Mouse (Mus musculus): ENCODE data around the gene Dusp22. TPM values are rescaled to one million over a fixed set of nuclear protein-coding genes. Genes with fewer than 3 reads are reported as not detected.

Dusp22 gene
- total RNA-seq, 1 experiment, result 6.9 TPM

DNA sequence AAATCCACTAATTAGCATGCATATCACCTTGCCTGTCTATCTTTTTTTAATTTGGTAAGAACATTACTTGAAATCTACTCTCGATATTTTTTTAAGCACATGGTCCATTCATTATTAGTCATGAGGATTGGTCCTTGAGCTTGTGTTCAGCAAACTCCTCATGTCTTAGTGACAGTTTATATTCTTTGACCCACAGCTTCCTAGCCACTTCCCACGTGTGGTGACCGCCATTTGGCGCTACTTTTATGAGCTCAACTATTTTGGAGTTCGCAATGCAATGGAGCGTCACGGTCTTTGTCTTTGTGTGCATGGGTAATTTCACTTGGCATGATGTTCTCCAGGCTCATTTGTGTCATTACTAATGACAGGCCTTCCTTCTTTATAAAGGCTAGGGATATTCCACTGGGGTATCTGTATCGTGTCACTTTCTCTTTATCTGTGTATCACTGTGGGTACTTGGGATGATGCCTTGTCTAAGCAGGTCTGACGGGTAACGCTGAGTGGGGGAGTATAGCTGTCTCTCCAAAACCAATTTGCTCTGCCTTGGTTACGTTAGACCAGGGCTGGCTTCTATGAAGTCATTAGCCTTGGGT lies 99.1 kb downstream of the Dusp22 start:
- no peak overlapping the region for H3K27ac ChIP-seq (ENCODE audit: insufficient read depth, low read depth, low read length, poor library complexity, severe bottlenecking)
- no peak overlapping the region for H3K4me3 ChIP-seq (ENCODE audit: insufficient read depth in 1 of 2, low read depth in 1 of 2, low read length in 2 of 2, poor library complexity in 1 of 2, severe bottlenecking in 1 of 2)
- in situ Hi-C loops (cut with MboI; ENCODE audit: low sequenced_read_pairs in 2 of 2, unreplicated experiment in 2 of 2), result no loop called here
- no peaks in the 10 kb centered on the region for H3K9me3 ChIP-seq (ENCODE audit: control insufficient read depth, insufficient read depth, low read depth, low read length)
- no peak overlapping the region for H3K9ac ChIP-seq (ENCODE audit: insufficient read depth, low read depth, low read length, poor library complexity, severe bottlenecking)
- no peak for TF ChIP-seq ZC3H11A (IDR thresholded peaks at IDR 0.05; ENCODE audit: borderline replicate concordance, low read depth, low read length)
- no peak for TF ChIP-seq MAFK (IDR thresholded peaks at IDR 0.05; ENCODE audit: insufficient read depth, low read depth, low read length)
- no peak for TF ChIP-seq ZNF384 (IDR thresholded peaks at IDR 0.05; ENCODE audit: low read depth, low read length)
- TF ChIP-seq CHD2 (IDR thresholded peaks at IDR 0.05; ENCODE audit: low read depth, low read length), result no peak
- TF ChIP-seq HCFC1 (IDR thresholded peaks at IDR 0.05; ENCODE audit: borderline replicate concordance, insufficient read depth, low read length), result no peak
- H3K36me3 ChIP-seq (ENCODE audit: control insufficient read depth, insufficient read depth, low read length, poor library complexity, severe bottlenecking), result no peaks in the 10 kb centered on the region
- DNase-seq (ENCODE audit: low read depth, low spot score), result no peak
- no peaks in the 10 kb centered on the region for H3K4me1 ChIP-seq (ENCODE audit: control insufficient read depth in 2 of 2, insufficient read depth in 2 of 2, low read length in 2 of 2, poor library complexity in 1 of 2)

DNA sequence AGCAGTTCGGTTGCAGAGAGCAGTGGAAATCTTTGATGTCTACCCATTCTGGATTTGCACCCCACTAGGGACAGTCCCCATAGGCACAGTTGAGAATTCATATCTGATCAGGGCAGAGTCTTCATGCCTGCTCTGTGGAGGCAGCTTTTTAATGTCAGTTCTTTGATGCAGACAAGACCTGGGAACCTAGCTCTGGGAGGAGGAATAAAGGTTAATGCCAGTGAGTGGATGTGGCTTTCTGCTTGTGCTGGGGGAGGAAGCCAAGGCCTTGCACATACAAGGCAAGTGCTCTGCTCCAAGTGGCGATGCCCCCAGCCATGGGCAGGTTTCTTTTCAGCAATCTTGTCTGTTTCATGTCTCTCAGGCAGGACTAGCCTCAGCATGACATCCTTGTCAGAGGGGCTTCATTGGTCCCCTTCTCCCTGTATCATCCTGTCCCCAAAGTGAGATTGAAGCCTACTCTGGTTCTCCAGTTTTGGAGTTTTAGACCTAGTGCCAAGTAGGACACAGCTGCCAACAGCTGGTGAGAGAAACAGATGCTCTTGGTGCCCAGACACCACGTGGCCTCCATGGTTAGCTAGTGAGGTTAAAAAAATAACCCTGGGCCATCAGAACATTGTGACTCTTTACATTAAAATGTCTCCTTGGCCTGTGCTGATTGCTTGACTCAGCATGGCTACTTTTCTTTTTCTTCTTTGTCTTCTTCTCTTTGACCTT lies 100.7 kb downstream of the Dusp22 start:
- Histone ChIP-seq H3K27ac (ENCODE audit: insufficient read depth, low read depth, low read length, poor library complexity, severe bottlenecking) (no peak overlapping the region), H3K9me3 (ENCODE audit: control insufficient read depth, insufficient read depth, low read depth, low read length) (no peaks in the 10 kb centered on the region), H3K9ac (ENCODE audit: insufficient read depth, low read depth, low read length, poor library complexity, severe bottlenecking) (no peak overlapping the region), H3K4me1 (ENCODE audit: control insufficient read depth in 2 of 2, insufficient read depth in 2 of 2, low read length in 2 of 2, poor library complexity in 1 of 2) (no peaks in the 10 kb centered on the region), H3K36me3 (ENCODE audit: control insufficient read depth, insufficient read depth, low read length, poor library complexity, severe bottlenecking) (no peaks in the 10 kb centered on the region), H3K4me3 (ENCODE audit: insufficient read depth in 1 of 2, low read depth in 1 of 2, low read length in 2 of 2, poor library complexity in 1 of 2, severe bottlenecking in 1 of 2) (no peak overlapping the region)
- in situ Hi-C loops (cut with MboI; ENCODE audit: low sequenced_read_pairs in 2 of 2, unreplicated experiment in 2 of 2), result no loop called here
- no peak for DNase-seq (ENCODE audit: low read depth, low spot score)
- no peak for TF ChIP-seq ZNF384 (IDR thresholded peaks at IDR 0.05; ENCODE audit: low read depth, low read length)
- no peak for TF ChIP-seq MAFK (IDR thresholded peaks at IDR 0.05; ENCODE audit: insufficient read depth, low read depth, low read length)
- no peak for TF ChIP-seq ZC3H11A (IDR thresholded peaks at IDR 0.05; ENCODE audit: borderline replicate concordance, low read depth, low read length)
- no peak for TF ChIP-seq CHD2 (IDR thresholded peaks at IDR 0.05; ENCODE audit: low read depth, low read length)
- TF ChIP-seq HCFC1 (IDR thresholded peaks at IDR 0.05; ENCODE audit: borderline replicate concordance, insufficient read depth, low read length), result no peak

Other genes with a start within 250 kb of the Dusp22 start
- 73.5 and 104 TPM in 2 replicates for gene Uqcrfs1, start 114.6 kb upstream of the Dusp22 start, total RNA-seq (2012; rRNA removed)
- gene Irf4, start 89.2 kb downstream of the Dusp22 start, total RNA-seq (2012; rRNA removed), result 0.11 and 0.45 TPM in 2 replicates

Measured in ES-E14 (cell line).